Mouse (Mus musculus) testis, adult 2 months (tissue): Measurements from ENCODE around the gene Rab30.

Experiments used
- CTCF ChIP-seq: fragments of 200-500 bp; IDR thresholded peaks from 2 replicates; pipeline ENCODE4 v1.5.1; 2012; ENCODE audit warnings: low read depth, mild to moderate bottlenecking, inconsistent platforms, low read length, moderate library complexity; ENCODE audit not compliant: control insufficient read depth, insufficient read depth, insufficient replicate concordance
- POLR2A ChIP-seq: fragments of 200-500 bp; IDR thresholded peaks from 2 replicates; pipeline ENCODE4 v1.6.1; 2012; ENCODE audit warnings: low read depth, mild to moderate bottlenecking, inconsistent platforms, low read length, moderate library complexity; ENCODE audit not compliant: control insufficient read depth

DNA sequence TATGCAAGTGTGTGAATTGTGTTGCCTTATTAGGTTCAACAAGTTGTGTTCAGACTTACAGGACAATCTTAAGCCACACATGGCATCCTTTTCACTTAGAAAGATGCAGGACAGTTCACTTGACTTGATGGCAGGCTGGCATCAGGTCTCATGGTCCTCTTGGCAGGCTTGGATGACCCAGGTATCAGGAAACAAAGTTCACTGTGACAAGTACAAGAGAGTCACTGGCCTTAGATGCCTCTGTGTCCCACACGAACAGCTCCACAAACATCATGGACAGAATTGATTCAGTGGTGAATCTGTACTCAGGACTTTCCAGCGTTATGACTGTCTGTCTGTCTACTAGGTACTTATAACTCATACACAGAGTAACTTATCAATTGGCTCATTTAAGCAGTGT lies 93.0 kb downstream of the Rab30 start:
- no peak for TF ChIP-seq CTCF
- TF ChIP-seq POLR2A = no peak
